28 mouse cellular contexts compared by ENCODE assay signal in the genomic region with DNA sequence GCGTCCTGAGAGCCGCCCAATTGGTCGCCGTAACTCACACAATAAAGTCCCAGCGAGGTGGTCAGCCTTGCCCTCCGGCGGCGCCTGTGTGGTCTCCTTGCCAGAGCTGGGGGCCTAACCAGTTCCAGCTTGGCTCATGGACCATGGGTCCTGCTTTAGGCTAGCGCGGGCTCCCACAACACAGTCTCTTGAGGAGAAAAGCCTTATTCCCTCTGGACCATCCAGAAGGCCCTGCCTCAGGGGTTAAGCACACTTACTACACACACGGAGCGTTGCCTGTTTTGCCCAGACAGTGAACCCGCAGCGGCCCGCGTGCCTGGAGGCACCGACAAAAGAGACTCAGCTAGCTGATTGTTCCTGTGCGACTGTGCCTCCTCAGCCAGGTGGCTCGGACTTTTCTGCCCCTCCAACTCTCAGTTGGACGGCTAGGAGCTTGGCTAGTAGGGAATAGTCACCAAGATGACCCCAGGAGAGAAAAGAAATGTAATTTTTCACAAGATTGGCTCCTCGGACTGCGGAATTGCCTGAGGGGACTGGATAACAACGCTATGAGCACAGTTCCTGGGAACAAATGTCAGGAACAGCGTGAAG. TPM values are rescaled to one million over a fixed set of nuclear protein-coding genes. Genes with fewer than 3 reads are reported as not detected.
DNase-seq lines count a peak whose midpoint lies in the region; ATAC-seq lines count a peak whose summit lies in the region.
"Had no signal": no experiment of that assay in that cellular context is flagged by ENCODE, and none has a peak within 500 bp of the region (broad histone marks: within the 10 kb centered on the region; RNA-seq: fewer than 3 reads in every experiment).

No protein-coding gene starts in this region.

- no peaks in the 10 kb centered on the region for H3K4me1 ChIP-seq in intestine, embryonic 14.5 days (replicated peaks; ENCODE audit: control insufficient read depth, insufficient read depth, low read length)
- H3K4me1 ChIP-seq in intestine, embryonic 16.5 days (ENCODE audit: control insufficient read depth, insufficient read depth, low read length) = 0 out of 2 replicates have a peak, but pooled peaks cover 2% of the 10 kb centered on the region
- 0 out of 2 replicates have a peak, but pooled peaks cover 6% of the 10 kb centered on the region for H3K4me1 ChIP-seq in neural tube, embryonic 14.5 days (ENCODE audit: control insufficient read depth, insufficient read depth, low read length)
- H3K4me1 ChIP-seq in limb, embryonic 12.5 days (replicated peaks) = peaks cover 35% of the 10 kb centered on the region

- no peak overlapping the region for H3K4me2 ChIP-seq in intestine, embryonic 14.5 days (ENCODE audit: low read length)
- no peak overlapping the region for H3K4me2 ChIP-seq in intestine, embryonic 16.5 days (ENCODE audit: low read depth, low read length)
- no peak overlapping the region for H3K4me2 ChIP-seq in neural tube, embryonic 14.5 days (ENCODE audit: low read depth, low read length)
- H3K4me2 ChIP-seq in limb, embryonic 12.5 days = peak overlapping the region; percentile 74
- H3K4me2 ChIP-seq: forebrain, embryonic 13.5 days; hindbrain, embryonic 14.5 days; lung, embryonic 14.5 days had no signal

- no peak overlapping the region for H3K27ac ChIP-seq in intestine, embryonic 14.5 days (ENCODE audit: low read depth)
- no peak overlapping the region for H3K27ac ChIP-seq in intestine, embryonic 16.5 days (ENCODE audit: low read length)
- no peak overlapping the region for H3K27ac ChIP-seq in neural tube, embryonic 14.5 days (ENCODE audit: low read depth, low read length)
- H3K27ac ChIP-seq in limb, embryonic 12.5 days = peak overlapping the region; percentile 99
- H3K27ac ChIP-seq: forebrain, embryonic 13.5 days; hindbrain, embryonic 14.5 days; liver, embryonic 14.5 days had no signal

- H3K36me3 ChIP-seq in intestine, embryonic 14.5 days (ENCODE audit: control insufficient read depth, insufficient read depth, low read length) = no peaks in the 10 kb centered on the region
- H3K36me3 ChIP-seq in intestine, embryonic 16.5 days (ENCODE audit: control insufficient read depth, insufficient read depth, low read length) = no peaks in the 10 kb centered on the region
- no peaks in the 10 kb centered on the region for H3K36me3 ChIP-seq in neural tube, embryonic 14.5 days (ENCODE audit: control insufficient read depth, insufficient read depth, low read length)
- H3K36me3 ChIP-seq in limb, embryonic 12.5 days = no peaks in the 10 kb centered on the region

- no peaks in the 10 kb centered on the region for H3K9me3 ChIP-seq in intestine, embryonic 14.5 days (ENCODE audit: control insufficient read depth, low read length)
- H3K9me3 ChIP-seq in intestine, embryonic 16.5 days (ENCODE audit: control insufficient read depth, low read length) = no peaks in the 10 kb centered on the region
- no peaks in the 10 kb centered on the region for H3K9me3 ChIP-seq in neural tube, embryonic 14.5 days (ENCODE audit: control insufficient read depth, low read length)
- H3K9me3 ChIP-seq in limb, embryonic 12.5 days = no peaks in the 10 kb centered on the region
- H3K9me3 ChIP-seq: forebrain, embryonic 13.5 days; megakaryocyte, embryonic 14.5 days had no signal

- 5% methylated on average over 24 of the region's 24 CpGs for WGBS in intestine, embryonic 14.5 days
- 2% methylated on average over 24 of the region's 24 CpGs for WGBS in intestine, embryonic 16.5 days
- WGBS in neural tube, embryonic 14.5 days = under 1% methylated on average over 24 of the region's 24 CpGs
- 2% methylated on average over 24 of the region's 24 CpGs for WGBS in limb, embryonic 12.5 days

- no peak overlapping the region for H3K9ac ChIP-seq in intestine, embryonic 14.5 days (ENCODE audit: low read length)
- H3K9ac ChIP-seq in intestine, embryonic 16.5 days (ENCODE audit: low read depth, low read length) = no peak overlapping the region
- no peak overlapping the region for H3K9ac ChIP-seq in neural tube, embryonic 14.5 days (replicated peaks; ENCODE audit: low read depth, low read length)
- peak overlapping the region; percentile 99 for H3K9ac ChIP-seq in limb, embryonic 12.5 days (replicated peaks)
- H3K9ac ChIP-seq: forebrain, embryonic 13.5 days; hindbrain, embryonic 14.5 days; liver, embryonic 14.5 days; lung, embryonic 14.5 days had no signal

- no peak overlapping the region for H3K4me3 ChIP-seq in intestine, embryonic 14.5 days (ENCODE audit: low read depth, low read length)
- no peak overlapping the region for H3K4me3 ChIP-seq in intestine, embryonic 16.5 days (ENCODE audit: low read length)
- H3K4me3 ChIP-seq in neural tube, embryonic 14.5 days (ENCODE audit: low read depth, low read length) = no peak overlapping the region
- H3K4me3 ChIP-seq in limb, embryonic 12.5 days (replicated peaks) = peak overlapping the region; percentile 90
- H3K4me3 ChIP-seq: forebrain, embryonic 13.5 days; myocyte had no signal

- no peak for ATAC-seq in intestine, embryonic 14.5 days (replicated peaks; ENCODE audit: low FRiP score, low TSS enrichment, low read depth)
- ATAC-seq in intestine, embryonic 16.5 days = no peak; the same call in 1 of the 2 replicates
- ATAC-seq in neural tube, embryonic 14.5 days (ENCODE audit: low read depth) = peak; percentile 15; the same call in 1 of the 2 replicates
- 0 out of 2 replicates have a peak, but pooled peaks have one; percentile 11 for ATAC-seq in limb, embryonic 12.5 days (ENCODE audit: insufficient number of reproducible peaks, insufficient read depth, low FRiP score, low TSS enrichment, low read depth)
- ATAC-seq: activated CD4-positive, CD25-positive, alpha-beta regulatory T cell, adult 4 months; inflammation-experienced regulatory T-cells, adult 6 months; midbrain, embryonic 16.5 days had no signal

- peak; percentile 62 for DNase-seq in intestine, embryonic 14.5 days (ENCODE audit: low spot score)
- DNase-seq in neural tube, embryonic 10.5 days (ENCODE audit: extremely low spot score, low spot score) = no peak
- no peak for DNase-seq in left cerebral cortex, adult 11 months (ENCODE audit: low spot score)
- DNase-seq in urinary bladder, postnatal 14 days (ENCODE audit: low spot score) = no peak
- DNase-seq: adrenal gland, adult 8-10 months; cerebellum, adult 11-12 months; cerebellum, postnatal 10 days; gastrocnemius, postnatal 10 days; kidney, adult 9 months; lung, embryonic 14.5 days; right cerebral cortex, postnatal 25 days; spleen, adult 18-20 months had no signal

- peaks cover 100% of the 10 kb centered on the region for H3K27me3 ChIP-seq in intestine, embryonic 14.5 days (replicated peaks; ENCODE audit: control insufficient read depth, insufficient read depth, low read length)
- peaks cover 83% of the 10 kb centered on the region for H3K27me3 ChIP-seq in intestine, embryonic 16.5 days (replicated peaks; ENCODE audit: control insufficient read depth, insufficient read depth, low read length)
- peaks cover 73% of the 10 kb centered on the region for H3K27me3 ChIP-seq in neural tube, embryonic 14.5 days (ENCODE audit: control insufficient read depth, insufficient read depth, low read length)
- peaks cover 63% of the 10 kb centered on the region for H3K27me3 ChIP-seq in limb, embryonic 12.5 days

RNA-seq across cellular contexts. Expression of a gene that starts 0.9 kb away (rescaled TPM):
- 0.24 and 0.34 TPM in 2 replicates for polyA plus RNA-seq in intestine, embryonic 14.5 days (2014; fragmentation: Nextera tagmentation; extraction: Ambion mirVana)
- polyA plus RNA-seq in intestine, embryonic 16.5 days (2015; fragmentation: Nextera tagmentation; extraction: Ambion mirVana) = 0.32 and 0.60 TPM in 2 replicates
- not detected in 2 replicates for polyA plus RNA-seq in neural tube, embryonic 14.5 days (2014; fragmentation: Nextera tagmentation; extraction: Ambion mirVana)
- polyA plus RNA-seq in limb, embryonic 12.5 days (2016; fragmentation: Nextera tagmentation; extraction: Ambion mirVana) = 113 and 130 TPM in 2 replicates
- polyA plus RNA-seq: activated CD4-positive, CD25-positive, alpha-beta regulatory T cell, adult 4 months; C2C12; cortical plate, adult 2 months; embryonic facial prominence, embryonic 11.5 days; forebrain, embryonic 13.5 days; heart, embryonic 14.5 days; hindbrain, embryonic 14.5 days; inflammation-experienced regulatory T-cells, adult 6 months; lung, embryonic 14.5 days; midbrain, embryonic 16.5 days; myocyte; thymus, postnatal 0 days had no signal

RNA-seq across cellular contexts. Expression of a gene that starts 5.4 kb away (rescaled TPM):
- 3.6 and 4.2 TPM in 2 replicates for polyA plus RNA-seq in intestine, embryonic 14.5 days (2014; fragmentation: Nextera tagmentation; extraction: Ambion mirVana)
- polyA plus RNA-seq in intestine, embryonic 16.5 days (2015; fragmentation: Nextera tagmentation; extraction: Ambion mirVana) = 0.69 and 1.1 TPM in 2 replicates
- 0.09 TPM in 1 of 2 replicates, not detected in the other for polyA plus RNA-seq in neural tube, embryonic 14.5 days (2014; fragmentation: Nextera tagmentation; extraction: Ambion mirVana)
- polyA plus RNA-seq in limb, embryonic 12.5 days (2016; fragmentation: Nextera tagmentation; extraction: Ambion mirVana) = 55.4 and 62.0 TPM in 2 replicates
- polyA plus RNA-seq: activated CD4-positive, CD25-positive, alpha-beta regulatory T cell, adult 4 months; C2C12; cortical plate, adult 2 months; embryonic facial prominence, embryonic 11.5 days; forebrain, embryonic 13.5 days; heart, embryonic 14.5 days; hindbrain, embryonic 14.5 days; lung, embryonic 14.5 days; midbrain, embryonic 16.5 days; myocyte; thymus, postnatal 0 days had no signal

RNA-seq across cellular contexts. Expression of a gene that starts 5.8 kb away (rescaled TPM):
- not detected in 2 replicates for polyA plus RNA-seq in intestine, embryonic 14.5 days (2014; fragmentation: Nextera tagmentation; extraction: Ambion mirVana)
- polyA plus RNA-seq in intestine, embryonic 16.5 days (2015; fragmentation: Nextera tagmentation; extraction: Ambion mirVana) = 0.18 and 0.32 TPM in 2 replicates
- polyA plus RNA-seq in neural tube, embryonic 14.5 days (2014; fragmentation: Nextera tagmentation; extraction: Ambion mirVana) = not detected in 2 replicates
- 81.8 and 88.0 TPM in 2 replicates for polyA plus RNA-seq in limb, embryonic 12.5 days (2016; fragmentation: Nextera tagmentation; extraction: Ambion mirVana)
- polyA plus RNA-seq: activated CD4-positive, CD25-positive, alpha-beta regulatory T cell, adult 4 months; C2C12; cortical plate, adult 2 months; embryonic facial prominence, embryonic 11.5 days; forebrain, embryonic 13.5 days; heart, embryonic 14.5 days; inflammation-experienced regulatory T-cells, adult 6 months; lung, embryonic 14.5 days; midbrain, embryonic 16.5 days; myocyte; thymus, postnatal 0 days had no signal

RNA-seq across cellular contexts. Expression of a gene that starts 14.6 kb away (rescaled TPM):
- not detected in 2 replicates for polyA plus RNA-seq in intestine, embryonic 14.5 days (2014; fragmentation: Nextera tagmentation; extraction: Ambion mirVana)
- polyA plus RNA-seq in intestine, embryonic 16.5 days (2015; fragmentation: Nextera tagmentation; extraction: Ambion mirVana) = 0.05 TPM in 1 of 2 replicates, not detected in the other
- 0.36 and 0.55 TPM in 2 replicates for polyA plus RNA-seq in neural tube, embryonic 14.5 days (2014; fragmentation: Nextera tagmentation; extraction: Ambion mirVana)
- polyA plus RNA-seq in limb, embryonic 12.5 days (2016; fragmentation: Nextera tagmentation; extraction: Ambion mirVana) = 6.8 and 8.3 TPM in 2 replicates
- polyA plus RNA-seq: activated CD4-positive, CD25-positive, alpha-beta regulatory T cell, adult 4 months; C2C12; cortical plate, adult 2 months; forebrain, embryonic 13.5 days; heart, embryonic 14.5 days; inflammation-experienced regulatory T-cells, adult 6 months; lung, embryonic 14.5 days; myocyte; thymus, postnatal 0 days had no signal

RNA-seq across cellular contexts. Expression of a gene that starts 17.8 kb away (rescaled TPM):
- 7.8 and 13.7 TPM in 2 replicates for polyA plus RNA-seq in intestine, embryonic 14.5 days (2014; fragmentation: Nextera tagmentation; extraction: Ambion mirVana)
- 3.7 and 4.4 TPM in 2 replicates for polyA plus RNA-seq in intestine, embryonic 16.5 days (2015; fragmentation: Nextera tagmentation; extraction: Ambion mirVana)
- 55.4 and 90.2 TPM in 2 replicates for polyA plus RNA-seq in neural tube, embryonic 14.5 days (2014; fragmentation: Nextera tagmentation; extraction: Ambion mirVana)
- polyA plus RNA-seq in limb, embryonic 12.5 days (2016; fragmentation: Nextera tagmentation; extraction: Ambion mirVana) = 39.5 and 42.0 TPM in 2 replicates
- polyA plus RNA-seq: activated CD4-positive, CD25-positive, alpha-beta regulatory T cell, adult 4 months; C2C12; cortical plate, adult 2 months; embryonic facial prominence, embryonic 11.5 days; forebrain, embryonic 13.5 days; heart, embryonic 14.5 days; hindbrain, embryonic 14.5 days; inflammation-experienced regulatory T-cells, adult 6 months; lung, embryonic 14.5 days; midbrain, embryonic 16.5 days; myocyte had no signal

Comparison
In these comparisons a context has a peak if more than half of its experiments do, and no peak if none do; other contexts are left out.
1. ATAC-seq: peak in neural tube, embryonic 14.5 days (single experiment) and limb, embryonic 12.5 days (single experiment); none in intestine, embryonic 14.5 days (single experiment) and intestine, embryonic 16.5 days (single experiment).
2. RNA of a gene that starts 0.9 kb away (polyA plus RNA-seq): 113 to 130 TPM in limb, embryonic 12.5 days; 0.32 to 0.60 TPM in intestine, embryonic 16.5 days, 0.24 to 0.34 TPM in intestine, embryonic 14.5 days and not detected in neural tube, embryonic 14.5 days; every median in the first group is over 10 times any median in the second.
3. RNA of a gene that starts 5.4 kb away (polyA plus RNA-seq): 55.4 to 62.0 TPM in limb, embryonic 12.5 days; 3.6 to 4.2 TPM in intestine, embryonic 14.5 days, 0.69 to 1.1 TPM in intestine, embryonic 16.5 days and 0.09 TPM in neural tube, embryonic 14.5 days; every median in the first group is over 10 times any median in the second.
4. RNA of a gene that starts 5.8 kb away (polyA plus RNA-seq): 81.8 to 88.0 TPM in limb, embryonic 12.5 days; 0.18 to 0.32 TPM in intestine, embryonic 16.5 days, not detected in intestine, embryonic 14.5 days and not detected in neural tube, embryonic 14.5 days; every median in the first group is over 10 times any median in the second.